Mouse (Mus musculus): ENCODE measurements around the gene Ccdc63. TPM values are rescaled to one million over a fixed set of nuclear protein-coding genes. Genes with fewer than 3 reads are reported as not detected.

Ccdc63 gene
- polyA plus RNA-seq, 1 experiment from 2014 or later, result 0.56 TPM

- H3K27me3 ChIP-seq (ENCODE audit: control insufficient read depth, insufficient read depth, low read length), result no peaks in the 10 kb centered on the region
- WGBS, result 3% methylated on average over 2 of the region's 2 CpGs
- no peak overlapping the region for H3K9ac ChIP-seq (ENCODE audit: low read length)
- H3K36me3 ChIP-seq (ENCODE audit: control insufficient read depth, insufficient read depth), result no peaks in the 10 kb centered on the region
- 0 out of 2 replicates have a peak, but pooled peaks cover 4% of the 10 kb centered on the region for H3K9me3 ChIP-seq (replicated peaks; ENCODE audit: control insufficient read depth, low read length)
- H3K4me2 ChIP-seq (ENCODE audit: low read depth, low read length), result no peak overlapping the region
- H3K27ac ChIP-seq (ENCODE audit: low read length), result no peak overlapping the region
- ATAC-seq (replicated peaks; ENCODE audit: extremely low read depth, insufficient read depth, low FRiP score), result no peak
- H3K4me3 ChIP-seq (ENCODE audit: low read length), result no peak overlapping the region
- no peaks in the 10 kb centered on the region for H3K4me1 ChIP-seq (ENCODE audit: control insufficient read depth, insufficient read depth, low read length)
Observed at GRCm38 (mm10) chr5:122114176-122114575, 26.4 kb downstream of the Ccdc63 start.

GRCm38 (mm10) chr5:122113450-122113849 lies 27.2 kb downstream of the Ccdc63 start:
- H3K9ac ChIP-seq (ENCODE audit: low read length), result no peak overlapping the region
- H3K4me1 ChIP-seq (ENCODE audit: control insufficient read depth, insufficient read depth, low read length), result no peaks in the 10 kb centered on the region
- WGBS, result 75% methylated on average over 7 of the region's 7 CpGs
- no peaks in the 10 kb centered on the region for H3K27me3 ChIP-seq (ENCODE audit: control insufficient read depth, insufficient read depth, low read length)
- no peak overlapping the region for H3K4me3 ChIP-seq (ENCODE audit: low read length)
- no peak overlapping the region for H3K27ac ChIP-seq (ENCODE audit: low read length)
- H3K4me2 ChIP-seq (ENCODE audit: low read depth, low read length), result no peak overlapping the region
- no peaks in the 10 kb centered on the region for H3K36me3 ChIP-seq (ENCODE audit: control insufficient read depth, insufficient read depth)
- 0 out of 2 replicates have a peak, but pooled peaks cover 4% of the 10 kb centered on the region for H3K9me3 ChIP-seq (replicated peaks; ENCODE audit: control insufficient read depth, low read length)
- ATAC-seq (replicated peaks; ENCODE audit: extremely low read depth, insufficient read depth, low FRiP score), result no peak

- WGBS, result 49% methylated on average over 4 of the region's 4 CpGs
- no peak overlapping the region for H3K9ac ChIP-seq (ENCODE audit: low read length)
Observed at GRCm38 (mm10) chr5:122111933-122112248, 28.7 kb downstream of the Ccdc63 start.

DNA sequence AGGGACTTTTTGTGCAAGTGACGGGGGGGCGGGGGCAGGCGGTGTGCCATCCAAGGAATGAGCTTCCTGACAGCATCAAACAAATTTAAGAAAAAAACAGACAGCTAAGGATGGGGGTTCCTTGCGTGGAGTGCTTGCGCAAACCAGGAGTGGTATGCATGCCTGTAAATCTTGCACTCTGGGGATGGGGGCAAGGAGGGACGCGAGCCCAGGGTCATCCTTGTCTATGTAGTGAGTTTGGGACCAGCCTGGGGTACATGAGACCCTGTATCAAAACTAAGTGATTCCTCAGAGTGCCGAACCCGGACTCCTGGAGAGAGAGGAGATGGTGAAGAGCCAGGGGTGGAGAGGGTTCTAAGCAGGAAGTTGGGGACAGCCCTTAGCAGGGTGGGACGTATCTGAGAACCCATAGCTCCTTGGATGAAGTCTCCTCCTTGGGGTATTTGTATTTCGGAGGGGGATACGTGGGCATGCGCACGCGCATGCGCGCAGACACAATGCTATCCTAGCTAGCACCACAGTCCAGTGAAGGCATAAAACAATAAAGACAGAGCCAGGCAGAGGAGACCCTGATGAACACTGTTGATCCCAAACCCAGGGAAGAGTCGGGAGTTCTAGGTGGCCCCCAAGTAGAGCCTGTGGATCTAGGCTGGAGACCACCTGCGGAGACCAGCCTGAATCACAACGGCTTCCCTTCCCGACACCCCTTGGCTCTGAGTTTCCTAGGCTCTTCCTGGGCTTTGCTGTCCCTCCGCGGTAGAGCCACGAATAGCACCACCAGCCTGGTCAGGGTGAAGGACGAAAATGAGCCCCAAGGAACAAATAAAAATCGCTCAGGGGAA lies 29.3 kb downstream of the Ccdc63 start:
- Histone ChIP-seq H3K9ac (ENCODE audit: low read length) (no peak overlapping the region), H3K4me3 (ENCODE audit: low read length) (no peak overlapping the region), H3K27ac (ENCODE audit: low read length) (peak overlapping the region; percentile 30), H3K36me3 (ENCODE audit: control insufficient read depth, insufficient read depth) (peaks cover 2% of the 10 kb centered on the region; the same call in 1 of the 2 replicates), H3K27me3 (ENCODE audit: control insufficient read depth, insufficient read depth, low read length) (no peaks in the 10 kb centered on the region), H3K4me1 (ENCODE audit: control insufficient read depth, insufficient read depth, low read length) (no peaks in the 10 kb centered on the region), H3K9me3 (replicated peaks; ENCODE audit: control insufficient read depth, low read length) (0 out of 2 replicates have a peak, but pooled peaks cover 4% of the 10 kb centered on the region), H3K4me2 (ENCODE audit: low read depth, low read length) (0 out of 2 replicates have a peak overlapping the region, but pooled peaks have one; percentile 7)
- WGBS, result 59% methylated on average over 26 of the region's 26 CpGs
- ATAC-seq (replicated peaks; ENCODE audit: extremely low read depth, insufficient read depth, low FRiP score), result peak; percentile 4

More at GRCm38 (mm10) chr5:122111933-122112248, 28.7 kb downstream of the Ccdc63 start:
- Histone ChIP-seq H3K27ac (ENCODE audit: low read length) (peak overlapping the region; percentile 15), H3K27me3 (ENCODE audit: control insufficient read depth, insufficient read depth, low read length) (no peaks in the 10 kb centered on the region), H3K4me2 (ENCODE audit: low read depth, low read length) (0 out of 2 replicates have a peak overlapping the region, but pooled peaks have one; percentile 7), H3K4me3 (ENCODE audit: low read length) (no peak overlapping the region), H3K4me1 (ENCODE audit: control insufficient read depth, insufficient read depth, low read length) (no peaks in the 10 kb centered on the region), H3K36me3 (ENCODE audit: control insufficient read depth, insufficient read depth) (peaks cover 2% of the 10 kb centered on the region; the same call in 1 of the 2 replicates), H3K9me3 (replicated peaks; ENCODE audit: control insufficient read depth, low read length) (0 out of 2 replicates have a peak, but pooled peaks cover 4% of the 10 kb centered on the region)
- ATAC-seq (replicated peaks; ENCODE audit: extremely low read depth, insufficient read depth, low FRiP score), result no peak

- peak overlapping the region; percentile 30; the same call in 1 of the 2 replicates for H3K27ac ChIP-seq (ENCODE audit: low read length)
- ATAC-seq (replicated peaks; ENCODE audit: extremely low read depth, insufficient read depth, low FRiP score), result peak; percentile 2
- H3K4me3 ChIP-seq (ENCODE audit: low read length), result no peak overlapping the region
Observed at GRCm38 (mm10) chr5:122110625-122111024, 30.0 kb downstream of the Ccdc63 start.

DNA sequence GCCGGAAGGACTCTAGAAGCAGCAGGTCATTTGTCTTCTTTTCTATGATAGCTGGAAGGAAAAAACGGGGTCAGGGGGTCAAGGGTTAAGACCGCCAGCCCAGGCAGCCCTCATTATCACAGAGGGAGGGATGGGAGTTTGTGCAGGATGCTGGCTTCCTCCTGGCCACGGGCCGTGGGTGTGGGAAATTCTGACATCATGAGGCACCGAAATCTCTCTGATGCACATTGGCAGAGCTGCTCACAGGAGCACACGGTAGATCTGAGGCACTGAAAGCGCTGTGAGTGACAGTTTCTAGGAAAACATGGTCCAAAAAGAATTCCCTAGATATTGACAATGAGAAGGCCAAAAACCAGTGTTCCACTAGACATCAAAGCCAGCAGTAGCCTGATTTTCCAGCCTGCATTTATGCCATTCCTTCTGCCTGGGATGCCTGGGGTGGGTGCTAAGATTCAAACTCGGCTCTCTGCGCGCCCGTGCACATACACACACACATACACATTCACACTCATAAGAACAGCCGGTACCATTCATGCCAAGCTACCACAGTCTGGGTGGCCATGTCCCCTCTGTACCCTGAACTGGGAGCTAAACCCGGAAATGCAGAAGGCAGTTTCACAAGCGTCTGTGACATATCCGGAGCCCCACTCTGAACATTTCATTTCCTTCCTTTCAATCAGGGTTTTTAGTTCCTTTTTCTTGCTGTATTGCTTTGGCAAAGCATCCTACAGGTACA lies 31.1 kb downstream of the Ccdc63 start:
- Histone ChIP-seq H3K4me2 (ENCODE audit: low read depth, low read length) (no peak overlapping the region), H3K27ac (ENCODE audit: low read length) (peak overlapping the region; percentile 73), H3K4me3 (ENCODE audit: low read length) (no peak overlapping the region), H3K9ac (ENCODE audit: low read length) (no peak overlapping the region), H3K9me3 (replicated peaks; ENCODE audit: control insufficient read depth, low read length) (no peaks in the 10 kb centered on the region), H3K4me1 (ENCODE audit: control insufficient read depth, insufficient read depth, low read length) (no peaks in the 10 kb centered on the region), H3K36me3 (ENCODE audit: control insufficient read depth, insufficient read depth) (peaks cover 9% of the 10 kb centered on the region), H3K27me3 (ENCODE audit: control insufficient read depth, insufficient read depth, low read length) (no peaks in the 10 kb centered on the region)
- peak; percentile 40 for ATAC-seq (replicated peaks; ENCODE audit: extremely low read depth, insufficient read depth, low FRiP score)
- WGBS, result 28% methylated on average over 16 of the region's 16 CpGs

More at GRCm38 (mm10) chr5:122110625-122111024, 30.0 kb downstream of the Ccdc63 start:
- Histone ChIP-seq H3K4me2 (ENCODE audit: low read depth, low read length) (no peak overlapping the region), H3K4me1 (ENCODE audit: control insufficient read depth, insufficient read depth, low read length) (no peaks in the 10 kb centered on the region), H3K27me3 (ENCODE audit: control insufficient read depth, insufficient read depth, low read length) (no peaks in the 10 kb centered on the region), H3K9me3 (replicated peaks; ENCODE audit: control insufficient read depth, low read length) (no peaks in the 10 kb centered on the region), H3K9ac (ENCODE audit: low read length) (no peak overlapping the region), H3K36me3 (ENCODE audit: control insufficient read depth, insufficient read depth) (peaks cover 2% of the 10 kb centered on the region; the same call in 1 of the 2 replicates)
- WGBS, result 68% methylated on average over 13 of the region's 13 CpGs

DNA sequence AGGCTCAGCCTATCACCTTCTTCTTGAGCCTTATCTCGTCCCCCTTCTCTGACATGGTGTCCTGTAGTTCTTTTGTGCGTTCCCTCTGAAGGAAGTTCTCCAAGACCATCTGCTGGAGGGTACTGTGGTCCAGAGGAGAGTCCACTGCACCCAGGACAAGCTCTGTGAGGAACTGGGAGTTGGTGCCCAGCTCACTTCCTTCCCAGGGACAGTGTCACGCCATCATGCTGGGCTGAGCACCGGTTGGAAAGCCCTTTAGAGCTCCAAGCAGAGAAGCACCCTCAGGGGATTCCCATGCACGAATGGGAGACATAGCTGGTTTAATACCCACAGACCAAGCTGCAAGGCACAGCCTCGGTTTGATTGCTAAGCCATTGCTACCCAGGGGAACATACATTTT lies 32.5 kb downstream of the Ccdc63 start:
- Histone ChIP-seq H3K9me3 (replicated peaks; ENCODE audit: control insufficient read depth, low read length) (no peaks in the 10 kb centered on the region), H3K4me1 (ENCODE audit: control insufficient read depth, insufficient read depth, low read length) (no peaks in the 10 kb centered on the region), H3K27ac (ENCODE audit: low read length) (peak overlapping the region; percentile 98), H3K36me3 (ENCODE audit: control insufficient read depth, insufficient read depth) (peaks cover 16% of the 10 kb centered on the region), H3K9ac (ENCODE audit: low read length) (peak overlapping the region; percentile 81; the same call in 1 of the 2 replicates), H3K27me3 (ENCODE audit: control insufficient read depth, insufficient read depth, low read length) (no peaks in the 10 kb centered on the region), H3K4me3 (ENCODE audit: low read length) (peak overlapping the region; percentile 73), H3K4me2 (ENCODE audit: low read depth, low read length) (peak overlapping the region; percentile 77)
- WGBS, result 43% methylated on average over 6 of the region's 6 CpGs
- ATAC-seq (replicated peaks; ENCODE audit: extremely low read depth, insufficient read depth, low FRiP score), result no peak

GRCm38 (mm10) chr5:122106212-122106611 lies 34.4 kb downstream of the Ccdc63 start:
- no peaks in the 10 kb centered on the region for H3K4me1 ChIP-seq (ENCODE audit: control insufficient read depth, insufficient read depth, low read length)
- WGBS, result 69% methylated on average over 6 of the region's 6 CpGs
- H3K4me3 ChIP-seq (ENCODE audit: low read length), result peak overlapping the region; percentile 73
- H3K9me3 ChIP-seq (replicated peaks; ENCODE audit: control insufficient read depth, low read length), result no peaks in the 10 kb centered on the region
- H3K27me3 ChIP-seq (ENCODE audit: control insufficient read depth, insufficient read depth, low read length), result no peaks in the 10 kb centered on the region; the same call in 1 of the 2 replicates
- ATAC-seq (replicated peaks; ENCODE audit: extremely low read depth, insufficient read depth, low FRiP score), result no peak
- H3K27ac ChIP-seq (ENCODE audit: low read length), result peak overlapping the region; percentile 98
- peak overlapping the region; percentile 77 for H3K4me2 ChIP-seq (ENCODE audit: low read depth, low read length)
- H3K36me3 ChIP-seq (ENCODE audit: control insufficient read depth, insufficient read depth), result peaks cover 16% of the 10 kb centered on the region
- H3K9ac ChIP-seq (ENCODE audit: low read length), result peak overlapping the region; percentile 81

All from heart, embryonic 16.5 days (tissue).